Mouse (Mus musculus) spleen, adult 12 weeks (tissue): Measurements from ENCODE around the gene Gm21698.
"Not testable (repeated sequence)": the region's sequence is repeated elsewhere in the genome, so short reads cannot be mapped to it uniquely, and the experiment has no call there.

Source experiments
- DNase-seq: peaks from one replicate; pipeline ENCODE4 v3.0.0; 2022; ENCODE audit warnings: low spot score

The Gm21698 gene

DNA sequence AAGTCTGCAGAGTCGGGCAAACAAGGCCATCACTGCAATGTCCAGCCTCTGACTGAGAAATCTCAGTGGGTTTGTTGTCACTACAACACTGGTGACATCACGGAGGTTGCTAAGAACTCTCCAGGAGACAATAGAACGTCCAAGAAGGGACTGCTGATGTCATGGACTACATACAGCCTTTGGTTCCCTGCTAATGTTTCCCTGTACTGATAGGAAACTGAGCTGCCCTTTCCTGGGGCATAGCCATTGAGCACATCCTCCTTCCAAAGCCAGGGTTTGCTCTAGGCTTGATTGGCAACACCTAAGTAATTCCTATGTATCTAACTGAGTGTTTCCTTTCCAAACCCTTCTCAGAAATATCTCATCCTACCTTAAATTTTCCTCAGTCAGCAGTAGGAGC lies at the start of gene Gm21698:
Gene Gm21698, minus strand, starts transcription at position 101 of the 400 bp plus-strand sequence.
- DNase-seq, result not testable (repeated sequence)

DNA sequence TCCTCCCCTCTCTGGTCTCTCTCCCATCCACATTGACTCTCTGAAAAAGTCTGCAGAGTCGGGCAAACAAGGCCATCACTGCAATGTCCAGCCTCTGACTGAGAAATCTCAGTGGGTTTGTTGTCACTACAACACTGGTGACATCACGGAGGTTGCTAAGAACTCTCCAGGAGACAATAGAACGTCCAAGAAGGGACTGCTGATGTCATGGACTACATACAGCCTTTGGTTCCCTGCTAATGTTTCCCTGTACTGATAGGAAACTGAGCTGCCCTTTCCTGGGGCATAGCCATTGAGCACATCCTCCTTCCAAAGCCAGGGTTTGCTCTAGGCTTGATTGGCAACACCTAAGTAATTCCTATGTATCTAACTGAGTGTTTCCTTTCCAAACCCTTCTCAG lies 34.4 kb upstream of the Gm21698 start, which contains the start of gene Gm5862:
Gene Gm5862, minus strand, starts transcription at position 101 of the 400 bp plus-strand sequence.
- not testable (repeated sequence) for DNase-seq

DNA sequence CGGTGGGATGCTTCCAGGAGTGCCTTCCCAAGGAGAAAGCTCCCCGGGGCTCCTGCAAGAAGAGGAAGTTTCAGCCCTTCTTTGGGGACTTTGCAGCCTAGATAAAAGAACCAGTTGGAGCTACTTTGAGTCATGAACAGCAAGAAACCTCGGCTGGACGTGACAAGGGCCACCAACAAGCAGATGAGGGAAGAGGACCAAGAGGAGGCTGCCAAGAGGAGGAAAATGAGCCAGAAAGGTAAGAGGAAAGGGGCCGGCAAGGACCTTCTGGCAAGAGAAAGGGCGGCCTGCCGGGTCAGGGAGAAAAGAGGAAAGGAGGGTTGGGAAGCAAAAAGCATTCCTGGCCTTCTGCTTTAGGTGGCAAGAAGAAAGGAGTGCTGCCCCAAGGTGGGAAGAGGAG lies 19.2 kb upstream of the Gm21698 start:
- not testable (repeated sequence) for DNase-seq

DNA sequence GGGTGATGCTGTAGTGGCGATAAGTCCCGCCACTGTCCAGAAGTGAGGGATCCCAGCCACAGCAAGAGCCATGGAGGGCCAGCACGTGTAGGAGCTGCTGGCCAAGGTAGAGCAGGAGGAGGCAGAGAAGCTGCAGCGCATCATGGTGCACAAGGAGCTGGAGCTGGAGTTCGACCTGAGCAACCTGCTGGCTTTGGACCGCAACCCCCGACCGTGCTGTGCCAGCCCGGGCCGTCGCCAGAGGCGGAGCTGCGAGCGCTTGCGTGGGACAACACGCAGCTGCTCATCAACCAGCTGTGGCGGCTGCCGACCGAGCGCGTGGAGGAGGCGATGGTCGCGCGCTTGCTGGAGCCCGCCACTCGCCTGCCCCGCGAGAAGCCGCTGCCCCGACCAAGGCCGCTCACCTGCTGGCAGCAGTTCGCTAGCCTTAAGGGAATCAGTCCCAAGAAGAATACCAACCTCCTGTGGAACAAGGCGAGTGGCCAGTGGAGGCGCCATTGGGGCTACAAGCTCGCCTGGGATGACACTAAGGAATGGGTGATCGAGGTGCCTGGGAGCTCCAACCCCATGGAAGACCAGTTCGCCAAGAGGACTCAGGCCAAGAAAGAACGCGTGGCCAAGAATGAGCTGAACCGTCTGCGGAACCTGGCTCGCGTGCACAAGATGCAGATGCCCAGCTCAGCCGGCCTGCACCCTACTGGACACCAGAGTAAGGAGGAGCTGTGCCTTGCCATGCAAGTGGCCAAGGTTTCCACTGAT lies 18.7 kb upstream of the Gm21698 start:
- DNase-seq, result not testable (repeated sequence)

DNA sequence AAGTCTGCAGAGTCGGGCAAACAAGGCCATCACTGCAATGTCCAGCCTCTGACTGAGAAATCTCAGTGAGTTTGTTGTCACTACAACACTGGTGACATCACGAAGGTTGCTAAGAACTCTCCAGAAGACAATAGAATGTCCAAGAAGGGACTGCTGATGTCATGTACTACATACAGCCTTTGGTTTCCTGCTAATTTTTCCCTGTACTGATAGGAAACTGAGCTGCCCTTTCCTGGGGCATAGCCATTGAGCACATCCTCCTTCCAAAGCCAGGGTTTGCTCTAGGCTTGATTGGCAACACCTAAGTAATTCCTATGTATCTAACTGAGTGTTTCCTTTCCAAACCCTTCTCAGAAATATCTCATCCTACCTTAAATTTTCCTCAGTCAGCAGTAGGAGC lies 16.2 kb upstream of the Gm21698 start, which contains the start of gene Gm1979:
Gene Gm1979, minus strand, starts transcription at position 101 of the 400 bp plus-strand sequence.
- not testable (repeated sequence) for DNase-seq

DNA sequence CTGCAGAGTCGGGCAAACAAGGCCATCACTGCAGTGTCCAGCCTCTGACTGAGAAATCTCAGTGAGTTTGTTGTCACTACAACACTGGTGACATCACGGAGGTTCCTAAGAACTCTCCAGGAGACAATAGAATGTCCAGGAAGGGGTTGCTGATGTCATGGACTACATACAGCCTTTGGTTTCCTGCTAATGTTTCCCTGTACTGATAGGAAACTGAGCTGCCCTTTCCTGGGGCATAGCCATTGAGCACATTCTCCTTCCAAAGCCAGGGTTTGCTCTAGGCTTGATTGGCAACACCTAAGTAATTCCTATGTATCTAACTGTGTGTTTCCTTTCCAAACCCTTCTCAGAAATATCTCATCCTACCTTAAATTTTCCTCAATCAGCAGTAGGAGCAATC lies 15.9 kb downstream of the Gm21698 start, which contains the start of gene Gm21680:
Gene Gm21680, minus strand, starts transcription at position 101 of the 400 bp plus-strand sequence.
- not testable (repeated sequence) for DNase-seq

DNA sequence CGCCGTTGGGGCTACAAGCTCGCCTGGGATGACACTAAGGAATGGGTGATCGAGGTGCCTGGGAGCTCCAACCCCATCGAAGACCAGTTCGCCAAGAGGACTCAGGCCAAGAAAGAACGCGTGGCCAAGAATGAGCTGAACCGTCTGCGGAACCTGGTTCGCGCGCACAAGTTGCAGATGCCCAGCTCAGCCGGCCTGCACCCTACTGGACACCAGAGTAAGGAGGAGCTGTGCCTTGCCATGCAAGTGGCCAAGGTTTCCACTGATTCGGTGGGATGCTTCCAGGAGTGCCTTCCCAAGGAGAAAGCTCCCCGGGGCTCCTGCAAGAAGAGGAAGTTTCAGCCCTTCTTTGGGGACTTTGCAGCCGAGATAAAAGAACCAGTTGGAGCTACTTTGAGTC lies 31.4 kb downstream of the Gm21698 start:
- DNase-seq, result not testable (repeated sequence)

DNA sequence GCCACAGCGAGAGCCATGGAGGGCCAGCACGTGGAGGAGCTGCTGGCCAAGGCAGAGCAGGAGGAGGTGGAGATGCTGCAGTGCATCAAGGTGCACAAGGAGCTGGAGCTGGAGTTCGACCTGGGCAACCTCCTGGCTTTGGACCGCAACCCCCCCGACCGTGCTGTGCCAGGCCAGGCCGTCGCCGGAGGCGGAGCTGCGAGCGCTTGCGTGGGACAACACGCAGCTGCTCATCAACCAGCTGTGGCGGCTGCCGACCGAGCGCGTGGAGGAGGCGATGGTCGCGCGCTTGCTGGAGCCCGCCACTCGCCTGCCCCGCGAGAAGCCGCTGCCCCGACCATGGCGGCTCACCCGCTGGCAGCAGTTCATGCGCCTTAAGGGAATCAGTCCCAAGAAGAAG lies 31.8 kb downstream of the Gm21698 start:
- DNase-seq, result not testable (repeated sequence)

DNA sequence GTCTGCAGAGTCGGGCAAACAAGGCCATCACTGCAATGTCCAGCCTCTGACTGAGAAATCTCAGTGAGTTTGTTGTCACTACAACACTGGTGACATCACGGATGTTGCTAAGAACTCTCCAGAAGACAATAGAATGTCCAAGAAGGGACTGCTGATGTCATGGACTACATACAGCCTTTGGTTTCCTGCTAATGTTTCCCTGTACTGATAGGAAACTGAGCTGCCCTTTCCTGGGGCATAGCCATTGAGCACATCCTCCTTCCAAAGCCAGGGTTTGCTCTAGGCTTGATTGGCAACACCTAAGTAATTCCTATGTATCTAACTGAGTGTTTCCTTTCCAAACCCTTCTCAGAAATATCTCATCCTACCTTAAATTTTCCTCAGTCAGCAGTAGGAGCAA lies 34.1 kb downstream of the Gm21698 start, which contains the start of gene Gm21671:
Gene Gm21671, minus strand, starts transcription at position 101 of the 400 bp plus-strand sequence.
- not testable (repeated sequence) for DNase-seq

DNA sequence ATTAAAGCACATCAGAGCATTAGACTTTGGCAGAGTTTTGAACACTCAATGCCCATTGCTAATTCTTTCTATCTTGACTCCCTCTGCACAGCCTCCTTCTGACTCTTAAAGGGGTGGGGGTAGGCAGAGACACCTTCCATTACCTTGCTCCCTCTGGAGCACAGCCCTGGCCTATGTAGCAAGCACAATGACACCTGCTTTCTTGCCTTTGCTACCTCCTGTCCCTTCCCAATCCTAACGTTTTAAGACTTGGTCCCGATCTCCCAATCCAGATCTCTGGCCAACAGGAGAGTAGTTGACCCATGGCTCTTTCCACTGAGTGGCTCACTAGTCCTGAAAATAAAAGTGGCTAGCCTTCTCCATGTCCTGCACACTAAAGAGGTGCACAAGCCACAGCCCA lies 43.1 kb downstream of the Gm21698 start:
- DNase-seq, result not testable (repeated sequence)

DNA sequence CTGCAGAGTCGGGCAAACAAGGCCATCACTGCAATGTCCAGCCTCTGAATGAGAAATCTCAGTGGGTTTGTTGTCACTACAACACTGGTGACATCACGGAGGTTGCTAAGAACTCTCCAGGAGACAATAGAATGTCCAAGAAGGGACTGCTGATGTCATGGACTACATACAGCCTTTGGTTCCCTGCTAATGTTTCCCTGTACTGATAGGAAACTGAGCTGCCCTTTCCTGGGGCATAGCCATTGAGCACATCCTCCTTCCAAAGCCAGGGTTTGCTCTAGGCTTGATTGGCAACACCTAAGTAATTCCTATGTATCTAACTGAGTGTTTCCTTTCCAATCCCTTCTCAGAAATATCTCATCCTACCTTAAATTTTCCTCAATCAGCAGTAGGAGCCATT lies 46.2 kb downstream of the Gm21698 start, which contains the start of gene Gm21663:
Gene Gm21663, minus strand, starts transcription at position 101 of the 400 bp plus-strand sequence.
- DNase-seq, result not testable (repeated sequence)
